Mouse (Mus musculus): ENCODE data around the gene Rnf220. TPM values are rescaled to one million over a fixed set of nuclear protein-coding genes. Genes with fewer than 3 reads are reported as not detected.

Rnf220 gene
- polyA plus RNA-seq, 1 experiment = 47.7 TPM

- Histone ChIP-seq H3K27ac (ENCODE audit: insufficient read depth, low read length) (no peak overlapping the region), H3K4me3 (ENCODE audit: insufficient read depth, low read length) (no peak overlapping the region), H3K4me1 (ENCODE audit: control insufficient read depth, insufficient read depth, low read length) (peaks cover 3% of the 10 kb centered on the region; the same call in 1 of the 2 replicates)
- TF ChIP-seq POLR2A (IDR thresholded peaks at IDR 0.05; ENCODE audit: low read depth, low read length) (no peak), CTCF (IDR thresholded peaks at IDR 0.05; ENCODE audit: borderline replicate concordance, insufficient read depth, low read length) (no peak)
Measured at GRCm38 (mm10) chr4:117231208-117231607, 265.6 kb downstream of the Rnf220 start.

- H3K27ac ChIP-seq (ENCODE audit: insufficient read depth, low read length) = no peak overlapping the region
- no peak overlapping the region for H3K4me3 ChIP-seq (ENCODE audit: insufficient read depth, low read length)
- no peak for TF ChIP-seq POLR2A (IDR thresholded peaks at IDR 0.05; ENCODE audit: low read depth, low read length)
- 0 out of 2 replicates have a peak, but pooled peaks have one; percentile 20 for TF ChIP-seq CTCF (IDR thresholded peaks at IDR 0.05; ENCODE audit: borderline replicate concordance, insufficient read depth, low read length)
- no peaks in the 10 kb centered on the region for H3K4me1 ChIP-seq (ENCODE audit: control insufficient read depth, insufficient read depth, low read length)
Measured at GRCm38 (mm10) chr4:117230331-117230730, 266.5 kb downstream of the Rnf220 start.

- TF ChIP-seq CTCF (IDR thresholded peaks at IDR 0.05; ENCODE audit: borderline replicate concordance, insufficient read depth, low read length) = no peak
- TF ChIP-seq POLR2A (IDR thresholded peaks at IDR 0.05; ENCODE audit: low read depth, low read length) = no peak
- Histone ChIP-seq H3K4me3 (ENCODE audit: insufficient read depth, low read length) (no peak overlapping the region), H3K27ac (ENCODE audit: insufficient read depth, low read length) (no peak overlapping the region), H3K4me1 (ENCODE audit: control insufficient read depth, insufficient read depth, low read length) (no peaks in the 10 kb centered on the region)
Measured at GRCm38 (mm10) chr4:117229590-117229989, 267.3 kb downstream of the Rnf220 start.

GRCm38 (mm10) chr4:117225250-117225649 is 271.6 kb downstream of the Rnf220 start:
- no peak overlapping the region for H3K27ac ChIP-seq (ENCODE audit: insufficient read depth, low read length)
- no peaks in the 10 kb centered on the region for H3K4me1 ChIP-seq (ENCODE audit: control insufficient read depth, insufficient read depth, low read length)
- TF ChIP-seq POLR2A (IDR thresholded peaks at IDR 0.05; ENCODE audit: low read depth, low read length) = no peak
- TF ChIP-seq CTCF (IDR thresholded peaks at IDR 0.05; ENCODE audit: borderline replicate concordance, insufficient read depth, low read length) = no peak
- H3K4me3 ChIP-seq (ENCODE audit: insufficient read depth, low read length) = no peak overlapping the region

GRCm38 (mm10) chr4:117224122-117224521 is 272.7 kb downstream of the Rnf220 start:
- no peak for TF ChIP-seq POLR2A (IDR thresholded peaks at IDR 0.05; ENCODE audit: low read depth, low read length)
- no peak for TF ChIP-seq CTCF (IDR thresholded peaks at IDR 0.05; ENCODE audit: borderline replicate concordance, insufficient read depth, low read length)
- H3K4me3 ChIP-seq (ENCODE audit: insufficient read depth, low read length) = no peak overlapping the region
- no peak overlapping the region for H3K27ac ChIP-seq (ENCODE audit: insufficient read depth, low read length)
- no peaks in the 10 kb centered on the region for H3K4me1 ChIP-seq (ENCODE audit: control insufficient read depth, insufficient read depth, low read length)

GRCm38 (mm10) chr4:117223001-117223400 is 273.9 kb downstream of the Rnf220 start:
- Histone ChIP-seq H3K27ac (ENCODE audit: insufficient read depth, low read length) (no peak overlapping the region), H3K4me3 (ENCODE audit: insufficient read depth, low read length) (no peak overlapping the region)
- no peak for TF ChIP-seq CTCF (IDR thresholded peaks at IDR 0.05; ENCODE audit: borderline replicate concordance, insufficient read depth, low read length)

GRCm38 (mm10) chr4:117221836-117222235 is 275.0 kb downstream of the Rnf220 start:
- no peak overlapping the region for H3K4me3 ChIP-seq (ENCODE audit: insufficient read depth, low read length)
- no peaks in the 10 kb centered on the region for H3K4me1 ChIP-seq (ENCODE audit: control insufficient read depth, insufficient read depth, low read length)
- no peak overlapping the region for H3K27ac ChIP-seq (ENCODE audit: insufficient read depth, low read length)
- TF ChIP-seq CTCF (IDR thresholded peaks at IDR 0.05; ENCODE audit: borderline replicate concordance, insufficient read depth, low read length) = no peak
- TF ChIP-seq POLR2A (IDR thresholded peaks at IDR 0.05; ENCODE audit: low read depth, low read length) = no peak

More at GRCm38 (mm10) chr4:117223001-117223400, 273.9 kb downstream of the Rnf220 start:
- H3K4me1 ChIP-seq (ENCODE audit: control insufficient read depth, insufficient read depth, low read length) = no peaks in the 10 kb centered on the region

Other genes with a start within 250 kb of the Rnf220 start
- 6.8 and 11.8 TPM in 2 replicates for gene Tmem53, start 245.1 kb downstream of the Rnf220 start, polyA plus RNA-seq (2011; ENCODE audit: insufficient read length, low read depth, missing spikeins)
- 0.35 TPM in 1 of 2 replicates, not detected in the other for gene Armh1, start 244.9 kb downstream of the Rnf220 start, polyA plus RNA-seq (2011; ENCODE audit: insufficient read length, low read depth, missing spikeins)
- gene Eri3, start 53.3 kb upstream of the Rnf220 start, polyA plus RNA-seq (2011; ENCODE audit: insufficient read length, low read depth, missing spikeins) = 60.8 and 67.3 TPM in 2 replicates
- gene Dmap1, start 185.2 kb upstream of the Rnf220 start, polyA plus RNA-seq (2011; ENCODE audit: insufficient read length, low read depth, missing spikeins) = 17.9 and 18.6 TPM in 2 replicates
- not detected in 2 replicates for gene Gm12845, start 227.4 kb upstream of the Rnf220 start, polyA plus RNA-seq (2011; ENCODE audit: insufficient read length, low read depth, missing spikeins)

All from embryonic fibroblast, embryonic 13.5 days (primary cell).